Mouse (Mus musculus): Measurements from ENCODE around the gene Chst3.

GRCm38 (mm10) chr10:60252606-60253005 lies 33.5 kb upstream of the Chst3 start:
- no peak for TF ChIP-seq CTCF (IDR thresholded peaks at IDR 0.05; ENCODE audit: insufficient read depth, low read depth, low read length)
- TF ChIP-seq POLR2A (IDR thresholded peaks at IDR 0.05; ENCODE audit: insufficient read depth, low read depth, low read length) = no peak
